Mouse (Mus musculus): ENCODE data around the gene Mobp. TPM values are rescaled to one million over a fixed set of nuclear protein-coding genes. Genes with fewer than 3 reads are reported as not detected.

Gene Mobp
- total and polyA plus RNA-seq, 3 experiments = 0.17 TPM; not detected in 2

DNA sequence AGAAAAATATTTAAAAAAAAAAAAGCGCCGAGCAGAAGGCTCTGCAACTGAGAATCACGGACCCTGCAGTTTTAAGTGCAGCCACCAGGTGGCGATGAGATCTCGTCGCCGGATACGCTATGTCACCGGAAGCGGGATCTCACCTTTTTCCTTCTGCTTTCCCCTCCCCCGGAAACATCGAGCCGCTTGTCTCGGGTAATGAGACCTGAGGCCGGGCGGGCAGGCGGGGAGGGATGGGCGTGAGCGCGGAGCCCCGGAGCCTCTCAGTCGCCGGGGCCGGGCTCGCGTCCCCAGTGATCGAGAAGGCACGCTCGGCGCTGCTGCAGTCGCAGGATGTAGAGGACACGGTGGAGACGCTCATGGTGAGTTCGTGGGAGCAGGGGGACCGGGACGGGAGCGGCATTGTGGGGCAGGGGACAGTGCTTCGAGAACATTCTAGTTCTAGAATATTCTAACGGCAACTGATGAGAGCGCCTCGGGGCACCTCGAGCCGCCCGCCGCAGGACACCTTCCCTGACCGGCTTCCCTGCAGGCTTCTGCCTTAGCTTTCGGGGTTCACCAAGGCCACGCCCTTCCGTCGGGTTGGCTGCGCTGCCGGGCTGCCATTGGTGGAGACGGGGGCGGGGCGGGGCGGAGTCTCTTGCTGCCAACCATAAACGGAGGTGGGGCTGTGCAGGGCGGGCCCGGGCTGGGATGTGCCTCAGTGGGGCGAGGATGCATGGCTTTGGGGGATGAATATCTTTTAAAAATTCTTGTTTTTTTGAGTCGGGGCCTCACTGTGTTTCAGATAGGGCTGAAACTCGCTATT is 39.1 kb upstream of the Mobp start, which contains the start of gene Slc25a38 (continued):
- TF ChIP-seq CHD1 (IDR thresholded peaks at IDR 0.05; ENCODE audit: low read depth, low read length) = no peak

- in situ Hi-C loops (cut with MboI; ENCODE audit: low pct_ligation_motif_present, low pct_unique_long_range_greater_than_20kb, low sequenced_read_pairs) = no loop called here
- no peaks in the 10 kb centered on the region for H3K9me3 ChIP-seq (replicated peaks; ENCODE audit: low read length)
- DNase-seq (ENCODE audit: extremely low read depth) = no peak
- H3K27me3 ChIP-seq (replicated peaks) = no peaks in the 10 kb centered on the region
- peak overlapping the region; percentile 58 for H3K9ac ChIP-seq (ENCODE audit: insufficient read depth, low read depth)
- H3K79me2 ChIP-seq (replicated peaks; ENCODE audit: control insufficient read depth, extremely low read depth, insufficient read depth, poor library complexity, severe bottlenecking) = peaks cover 13% of the 10 kb centered on the region
- peak overlapping the region; percentile 77 for H3K27ac ChIP-seq (ENCODE audit: insufficient read depth, low read depth)
- peaks cover 12 to 24% of the 10 kb centered on the region in 2 experiments; a peak in 3 of 4 replicates for H3K4me1 ChIP-seq (ENCODE audit: control insufficient read depth in 1 of 2, insufficient read depth in 2 of 2)
- dilution Hi-C loops (cut with MboI; ENCODE audit: extremely low pct_ligation_motif_present, extremely low pct_unique_long_range_greater_than_20kb, low sequenced_read_pairs) = no loop called here
- TF ChIP-seq ZKSCAN1 (IDR thresholded peaks at IDR 0.05; ENCODE audit: borderline replicate concordance, low read depth, low read length) = no peak
- TF ChIP-seq MYC (IDR thresholded peaks at IDR 0.05; ENCODE audit: low read depth, low read length) = peak; percentile 51; the same call in 1 of the 2 replicates
- H3K36me3 ChIP-seq (replicated peaks in 1 of 2; ENCODE audit: control insufficient read depth in 1 of 2, insufficient read depth in 1 of 2, low read length in 1 of 2) = peaks cover 0 to 9% of the 10 kb centered on the region in 2 experiments
- H3K4me2 ChIP-seq (ENCODE audit: insufficient read depth, low read depth, poor library complexity, severe bottlenecking) = peak overlapping the region; percentile 96
- peak overlapping the region; percentile 62 to 87 (median 71) for H3K4me3 ChIP-seq (replicated peaks in 1 of 3; ENCODE audit: low read depth in 2 of 3, low read length in 2 of 3, poor library complexity in 1 of 3)
Measured at GRCm38 (mm10) chr9:120111156-120111945, 38.2 kb upstream of the Mobp start.

DNA sequence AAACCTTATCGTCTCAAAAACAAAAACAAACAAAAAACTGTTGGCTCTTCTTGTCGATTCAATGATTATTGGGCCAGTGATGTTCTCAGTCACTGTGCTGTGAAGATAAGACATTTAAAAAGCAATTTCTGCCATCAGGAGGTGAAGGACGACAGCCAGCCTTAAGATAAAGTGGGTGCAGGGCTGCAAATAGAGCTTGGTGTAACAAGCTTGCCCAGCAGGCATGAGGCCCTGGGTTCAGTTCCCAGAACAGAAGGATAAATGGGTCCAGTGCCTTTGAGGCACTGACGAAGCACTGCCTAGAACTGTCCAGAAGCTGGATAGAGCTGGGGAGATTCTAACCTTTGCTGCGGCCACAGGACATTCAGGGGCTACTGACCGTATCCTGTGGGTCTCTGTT is 37.0 kb upstream of the Mobp start:
- dilution Hi-C loops (cut with MboI; ENCODE audit: extremely low pct_ligation_motif_present, extremely low pct_unique_long_range_greater_than_20kb, low sequenced_read_pairs) = no loop called here
- peaks cover 12 to 35% of the 10 kb centered on the region in 2 experiments; a peak in 3 of 4 replicates for H3K4me1 ChIP-seq (ENCODE audit: control insufficient read depth in 1 of 2, insufficient read depth in 2 of 2)
- in situ Hi-C loops (cut with MboI; ENCODE audit: low pct_ligation_motif_present, low pct_unique_long_range_greater_than_20kb, low sequenced_read_pairs) = no loop called here
- H3K4me3 ChIP-seq (replicated peaks in 1 of 3; ENCODE audit: low read depth in 2 of 3, low read length in 2 of 3, poor library complexity in 1 of 3) = no peak overlapping the region
- TF ChIP-seq KAT2A (IDR thresholded peaks at IDR 0.05; ENCODE audit: insufficient replicate concordance, low read length) (no peak), IRF4 (IDR thresholded peaks at IDR 0.05; ENCODE audit: low read depth, low read length) (no peak), SMC3 (IDR thresholded peaks at IDR 0.05; ENCODE audit: low read depth, low read length) (no peak), GABPA (IDR thresholded peaks at IDR 0.05; ENCODE audit: insufficient replicate concordance, low read depth, low read length) (no peak), PAX5 (IDR thresholded peaks at IDR 0.05; ENCODE audit: low read length) (no peak), RCOR1 (conservative IDR thresholded peaks at IDR 0.05; ENCODE audit: low read depth, low read length) (no peak)
- no peak overlapping the region for H3K9ac ChIP-seq (ENCODE audit: insufficient read depth, low read depth)
- peaks cover 13% of the 10 kb centered on the region for H3K79me2 ChIP-seq (replicated peaks; ENCODE audit: control insufficient read depth, extremely low read depth, insufficient read depth, poor library complexity, severe bottlenecking)
- no peaks in the 10 kb centered on the region for H3K9me3 ChIP-seq (replicated peaks; ENCODE audit: low read length)
- H3K27ac ChIP-seq (ENCODE audit: insufficient read depth, low read depth) = no peak overlapping the region
- no peak for DNase-seq (ENCODE audit: extremely low read depth)
- H3K4me2 ChIP-seq (ENCODE audit: insufficient read depth, low read depth, poor library complexity, severe bottlenecking) = no peak overlapping the region
- H3K27me3 ChIP-seq (replicated peaks) = no peaks in the 10 kb centered on the region
- peaks cover 4 to 18% of the 10 kb centered on the region in 2 experiments for H3K36me3 ChIP-seq (replicated peaks in 1 of 2; ENCODE audit: control insufficient read depth in 1 of 2, insufficient read depth in 1 of 2, low read length in 1 of 2)

Data from CH12.LX (cell line).